Mouse (Mus musculus) stomach, embryonic 14.5 days (tissue): ENCODE results near the gene Gpr1. TPM values are rescaled to one million over a fixed set of nuclear protein-coding genes. Genes with fewer than 3 reads are reported as not detected.
"Not testable (repeated sequence)": the region's sequence is repeated elsewhere in the genome, so short reads cannot be mapped to it uniquely, and the experiment has no call there.

Source experiments
- ATAC-seq: fragments of 200-750 bp; cut with Nextera tagmentation; 2 replicates; pipeline ENCODE4 v1.8.0; 2017; ENCODE audit warnings: low read depth, moderate TSS enrichment; ENCODE audit not compliant: insufficient number of reproducible peaks, insufficient read depth, low FRiP score
- H3K27ac ChIP-seq: fragments of 300-500 bp; sonication (generic); 2 replicates; pipeline ENCODE4 v1.5.1; 2014; ENCODE audit warnings: mild to moderate bottlenecking, low read length, moderate library complexity, mixed read lengths
- H3K27me3 ChIP-seq: fragments of 300-500 bp; sonication (generic); 2 replicates; pipeline ENCODE4 v1.6.1; 2014; ENCODE audit warnings: low read length, control low read depth, mixed read lengths; ENCODE audit not compliant: control insufficient read depth, insufficient read depth
- H3K36me3 ChIP-seq: fragments of 300-500 bp; sonication (generic); 2 replicates; pipeline ENCODE4 v1.6.1; 2014; ENCODE audit warnings: mild to moderate bottlenecking, control low read depth, low read length, moderate library complexity, mixed read lengths; ENCODE audit not compliant: control insufficient read depth, insufficient read depth
- H3K4me1 ChIP-seq: fragments of 300-500 bp; sonication (generic); 2 replicates; pipeline ENCODE4 v1.6.1; 2014; ENCODE audit warnings: low read length, control low read depth, mixed read lengths; ENCODE audit not compliant: control insufficient read depth, insufficient read depth
- H3K4me2 ChIP-seq: fragments of 300-500 bp; sonication (generic); replicated peaks from 2 replicates; pipeline ENCODE4 v1.6.1; 2014; ENCODE audit warnings: low read depth, low read length, control low read depth
- H3K4me3 ChIP-seq: fragments of 300-500 bp; sonication (generic); 2 replicates; pipeline ENCODE4 v1.5.1; 2014; ENCODE audit warnings: low read depth, low read length, control low read depth
- H3K9ac ChIP-seq: fragments of 300-500 bp; sonication (generic); replicated peaks from 2 replicates; pipeline ENCODE4 v1.6.1; 2014; ENCODE audit warnings: low read depth, mild to moderate bottlenecking, control low read depth, low read length, moderate library complexity, mixed read lengths
- H3K9me3 ChIP-seq: fragments of 300-500 bp; sonication (generic); 2 replicates; pipeline ENCODE4 v1.6.1; 2016; ENCODE audit warnings: low read depth, low read length, control low read depth; ENCODE audit not compliant: control insufficient read depth
- WGBS: fragments of 180-500 bp; shearing (Covaris S2); extraction: QIAGEN DNeasy Blood & Tissue Kit; methylation state at CpG from one replicate; pipeline ENCODE4 v1.1.7; 2014; 5-methylcytosine and 5-hydroxymethylcytosine counted together
- microRNA-seq: library from miRNA; unstranded; fragments of <30 nt; microRNA quantifications from one replicate; pipeline ENCODE4, GENCODE M21; 2016
- polyA plus RNA-seq: library from polyadenylated mRNA; unstranded; fragments of >200 nt; fragmentation: Nextera tagmentation; extraction: Ambion mirVana; gene quantifications from 2 replicates; pipeline ENCODE4 v1.2.1, GENCODE M21; 2014

The Gpr1 gene
- polyA plus RNA-seq, 1 experiment from 2014 or later: 0.13 TPM

- H3K9ac ChIP-seq: no peak overlapping the region
- H3K36me3 ChIP-seq: peaks cover 26% of the 10 kb centered on the region
- H3K27me3 ChIP-seq: no peaks in the 10 kb centered on the region
- ATAC-seq: no peak
- 92% methylated on average over 13 of the region's 13 CpGs for WGBS
- no peak overlapping the region for H3K27ac ChIP-seq
- no peak overlapping the region for H3K4me3 ChIP-seq
- H3K9me3 ChIP-seq: no peaks in the 10 kb centered on the region
- no peaks in the 10 kb centered on the region for H3K4me1 ChIP-seq
- H3K4me2 ChIP-seq: no peak overlapping the region
These were observed 74.1 kb downstream of the Gpr1 start for GRCm38 (mm10) chr1:63140231-63140630.

GRCm38 (mm10) chr1:63138586-63138985 is 75.8 kb downstream of the Gpr1 start:
- not testable (repeated sequence) for H3K4me3 ChIP-seq, H3K9ac ChIP-seq, H3K27ac ChIP-seq, H3K4me2 ChIP-seq, H3K4me1 ChIP-seq, ATAC-seq, H3K27me3 ChIP-seq, H3K9me3 ChIP-seq
- WGBS: 87% methylated on average over 1 of the region's 1 CpGs
- peaks cover 13% of the 10 kb centered on the region; the same call in 1 of the 2 replicates for H3K36me3 ChIP-seq

- H3K4me3 ChIP-seq: no peak overlapping the region
- H3K27me3 ChIP-seq: no peaks in the 10 kb centered on the region
- no peak overlapping the region for H3K27ac ChIP-seq
- no peak overlapping the region for H3K4me2 ChIP-seq
- H3K36me3 ChIP-seq: peaks cover 9% of the 10 kb centered on the region; the same call in 1 of the 2 replicates
- no peak overlapping the region for H3K9ac ChIP-seq
- no peaks in the 10 kb centered on the region for H3K9me3 ChIP-seq
- no peaks in the 10 kb centered on the region for H3K4me1 ChIP-seq
- ATAC-seq: no peak
- WGBS: 77% methylated on average over 2 of the region's 2 CpGs
These were observed 76.4 kb downstream of the Gpr1 start for GRCm38 (mm10) chr1:63137971-63138370.

- WGBS: 72% methylated on average over 3 of the region's 3 CpGs
- ATAC-seq: no peak
These were observed 79.8 kb downstream of the Gpr1 start for GRCm38 (mm10) chr1:63134530-63134929.

More at GRCm38 (mm10) chr1:63134530-63134929, 79.8 kb downstream of the Gpr1 start:
- no peak overlapping the region for H3K27ac ChIP-seq
- H3K4me2 ChIP-seq: no peak overlapping the region
- no peaks in the 10 kb centered on the region for H3K4me1 ChIP-seq
- no peak overlapping the region for H3K4me3 ChIP-seq
- no peaks in the 10 kb centered on the region; the same call in 1 of the 2 replicates for H3K36me3 ChIP-seq
- H3K9me3 ChIP-seq: no peaks in the 10 kb centered on the region
- H3K27me3 ChIP-seq: no peaks in the 10 kb centered on the region
- H3K9ac ChIP-seq: no peak overlapping the region

Small RNA genes lying within 50 kb of the gene (microRNA-seq; reads per million reads assigned to microRNA genes)
- gene Gm24557 (not detected), gene Gm27512 (not detected)

Other genes starting within 250 kb of the Gpr1 start
- 19.3 and 20.0 TPM in 2 replicates for gene Ino80d, start 99.9 kb downstream of the Gpr1 start, polyA plus RNA-seq
- 670 and 693 TPM in 2 replicates for gene Eef1b2, start 37.7 kb downstream of the Gpr1 start, polyA plus RNA-seq
- 125 and 128 TPM in 2 replicates for gene Ndufs1, start 37.7 kb downstream of the Gpr1 start, polyA plus RNA-seq
- gene Zdbf2, start 58.7 kb upstream of the Gpr1 start, polyA plus RNA-seq: 10.8 and 13.0 TPM in 2 replicates
- gene Adam23, start 231.3 kb upstream of the Gpr1 start, polyA plus RNA-seq: 5.4 and 6.0 TPM in 2 replicates